In genomic region chr9:51076979-51077315, GRCm38 (mm10) we compare ENCODE assay signal across 9 mouse cellular contexts. TPM values are rescaled to one million over a fixed set of nuclear protein-coding genes. Genes with fewer than 3 reads are reported as not detected.
DNase-seq lines count a peak whose midpoint lies in the region; ATAC-seq and TF ChIP-seq lines count a peak whose summit lies in the region.
"Had no signal": no experiment of that assay in that cellular context is flagged by ENCODE, and none has a peak within 500 bp of the region (broad histone marks: within the 10 kb centered on the region; RNA-seq: fewer than 3 reads in every experiment).

Gene Layn (minus strand): TSS chr9:51077094.

- 0 out of 2 replicates have a peak, but pooled peaks have one; percentile 30 for ATAC-seq in erythroid progenitor cell, adult 5-6 weeks (replicated peaks; ENCODE audit: low FRiP score, poor library complexity, severe bottlenecking)
- peak; percentile 96 for ATAC-seq in heart, embryonic 12.5 days (ENCODE audit: insufficient number of reproducible peaks, low FRiP score)
- peak; percentile 98 for ATAC-seq in kidney, embryonic 15.5 days (replicated peaks; ENCODE audit: low FRiP score)
- ATAC-seq in liver, embryonic 16.5 days (ENCODE audit: low read depth): peak; percentile 82
- ATAC-seq in stomach, postnatal 0 days (ENCODE audit: low FRiP score, low TSS enrichment): peak; percentile 95
- ATAC-seq: Patski had no signal

- no peaks in the 10 kb centered on the region for H3K27me3 ChIP-seq in heart, embryonic 12.5 days (replicated peaks)
- H3K27me3 ChIP-seq in kidney, embryonic 15.5 days: no peaks in the 10 kb centered on the region
- H3K27me3 ChIP-seq in liver, embryonic 16.5 days (ENCODE audit: control insufficient read depth, insufficient read depth, low read depth, low read length): no peaks in the 10 kb centered on the region
- H3K27me3 ChIP-seq in stomach, postnatal 0 days (ENCODE audit: control insufficient read depth, insufficient read depth, low read length): no peaks in the 10 kb centered on the region

- peak within 1 kb of the TSS; percentile 68 for H3K9ac ChIP-seq in heart, embryonic 12.5 days
- H3K9ac ChIP-seq in kidney, embryonic 15.5 days: peak within 1 kb of the TSS; percentile 50
- peak within 1 kb of the TSS; percentile 31; the same call in 1 of the 2 replicates for H3K9ac ChIP-seq in liver, embryonic 16.5 days (ENCODE audit: low read depth, low read length)
- peak within 1 kb of the TSS; percentile 54 for H3K9ac ChIP-seq in stomach, postnatal 0 days (ENCODE audit: low read length)

- H3K9me3 ChIP-seq in heart, embryonic 12.5 days (replicated peaks): no peaks in the 10 kb centered on the region
- no peaks in the 10 kb centered on the region for H3K9me3 ChIP-seq in kidney, embryonic 15.5 days (replicated peaks)
- no peaks in the 10 kb centered on the region for H3K9me3 ChIP-seq in liver, embryonic 16.5 days (replicated peaks; ENCODE audit: control insufficient read depth, low read length)
- H3K9me3 ChIP-seq in stomach, postnatal 0 days (ENCODE audit: control insufficient read depth, low read length): no peaks in the 10 kb centered on the region

- peak within 1 kb of the TSS; percentile 96 for H3K4me2 ChIP-seq in heart, embryonic 12.5 days
- H3K4me2 ChIP-seq in kidney, embryonic 15.5 days: peak within 1 kb of the TSS; percentile 88
- peak within 1 kb of the TSS; percentile 70 for H3K4me2 ChIP-seq in liver, embryonic 16.5 days (ENCODE audit: low read depth, low read length)
- H3K4me2 ChIP-seq in stomach, postnatal 0 days (replicated peaks; ENCODE audit: low read depth): peak within 1 kb of the TSS; percentile 90

- no peak for TF ChIP-seq EP300 in stomach, postnatal 0 days (optimal IDR thresholded peaks at IDR 0.05)

- WGBS in heart, embryonic 12.5 days: under 1% methylated on average over 14 of the region's 14 CpGs
- under 1% methylated on average over 14 of the region's 14 CpGs for WGBS in kidney, embryonic 15.5 days
- 0% methylated on average over 14 of the region's 14 CpGs for WGBS in liver, embryonic 16.5 days (ENCODE audit: insufficient replicate concordance)
- WGBS in stomach, postnatal 0 days: 0% methylated on average over 14 of the region's 14 CpGs

- peak within 1 kb of the TSS; percentile 60 for H3K4me3 ChIP-seq in heart, embryonic 12.5 days
- H3K4me3 ChIP-seq in kidney, embryonic 15.5 days (replicated peaks): peak within 1 kb of the TSS; percentile 57
- peak within 1 kb of the TSS; percentile 56 for H3K4me3 ChIP-seq in liver, embryonic 16.5 days (ENCODE audit: low read depth, low read length)
- H3K4me3 ChIP-seq in stomach, postnatal 0 days (ENCODE audit: low read depth, low read length): peak within 1 kb of the TSS; percentile 49

- peak within 1 kb of the TSS; percentile 65 for H3K27ac ChIP-seq in heart, embryonic 12.5 days (ENCODE audit: poor library complexity, severe bottlenecking)
- peak within 1 kb of the TSS; percentile 69 for H3K27ac ChIP-seq in kidney, embryonic 15.5 days
- H3K27ac ChIP-seq in liver, embryonic 16.5 days (ENCODE audit: low read length): no peak within 1 kb of the TSS
- peak within 1 kb of the TSS; percentile 63 for H3K27ac ChIP-seq in stomach, postnatal 0 days (replicated peaks)

- peaks cover 9% of the 10 kb centered on the region for H3K36me3 ChIP-seq in heart, embryonic 12.5 days
- H3K36me3 ChIP-seq in kidney, embryonic 15.5 days: no peaks in the 10 kb centered on the region
- H3K36me3 ChIP-seq in liver, embryonic 16.5 days (ENCODE audit: control insufficient read depth, insufficient read depth): no peaks in the 10 kb centered on the region
- H3K36me3 ChIP-seq in stomach, postnatal 0 days (ENCODE audit: control insufficient read depth, insufficient read depth, low read length): no peaks in the 10 kb centered on the region

- peak; percentile 54 for TF ChIP-seq CTCF in stomach, postnatal 0 days (IDR thresholded peaks at IDR 0.05; ENCODE audit: low read depth)

- peaks cover 19% of the 10 kb centered on the region for H3K4me1 ChIP-seq in heart, embryonic 12.5 days (replicated peaks)
- H3K4me1 ChIP-seq in kidney, embryonic 15.5 days: peaks cover 14% of the 10 kb centered on the region
- H3K4me1 ChIP-seq in liver, embryonic 16.5 days (ENCODE audit: control insufficient read depth, low read depth, low read length): peaks cover 11% of the 10 kb centered on the region; the same call in 1 of the 2 replicates
- H3K4me1 ChIP-seq in stomach, postnatal 0 days (replicated peaks; ENCODE audit: control insufficient read depth, insufficient read depth): no peaks in the 10 kb centered on the region

- DNase-seq in 3134 (ENCODE audit: extremely low read depth, insufficient read length, low spot score): peak; percentile 95
- peak; percentile 27 to 62 for DNase-seq in adrenal gland, postnatal 4 days (ENCODE audit: low spot score in 2 of 2)
- DNase-seq in neural tube, embryonic 10.5 days (ENCODE audit: extremely low spot score, low spot score): peak; percentile 68
- peak; percentile 82 for DNase-seq in stomach, postnatal 0 days (ENCODE audit: low spot score)

RNA-seq across cellular contexts. Expression of gene Layn, which starts in this region (rescaled TPM):
- total RNA-seq in adrenal gland, postnatal 4 days (2021): 10 to 100 TPM in 1 of 2 experiments, 1 to 10 TPM in 1; 7.7 to 10.4 TPM
- not detected in 2 replicates for total RNA-seq in erythroid progenitor cell, adult 5-6 weeks (2015; ENCODE audit: low replicate concordance)
- 1.7 and 2.0 TPM in 2 replicates for total RNA-seq in erythroid progenitor cell, adult 5-6 weeks (2017; ENCODE audit: low replicate concordance)
- 9.9 and 11.9 TPM in 2 replicates for polyA plus RNA-seq in heart, embryonic 12.5 days (2016; fragmentation: Nextera tagmentation; extraction: Ambion mirVana)
- 7.5 and 8.1 TPM in 2 replicates for polyA plus RNA-seq in kidney, embryonic 15.5 days (2015; fragmentation: Nextera tagmentation; extraction: Ambion mirVana)
- polyA plus RNA-seq in liver, embryonic 16.5 days (2015; fragmentation: Nextera tagmentation; extraction: Ambion mirVana): 1.3 and 1.4 TPM in 2 replicates
- polyA plus RNA-seq in stomach, postnatal 0 days (2015; fragmentation: Nextera tagmentation; extraction: Ambion mirVana): 2.5 and 2.9 TPM in 2 replicates
- polyA plus RNA-seq: Patski had no signal

Comparison
In these comparisons a context has a peak if more than half of its experiments do, and no peak if none do; other contexts are left out.
1. DNase-seq: peak in every context shown above with its lines; median percentile 95 in 3134; 82 in stomach, postnatal 0 days; 68 in neural tube, embryonic 10.5 days; 44 in adrenal gland, postnatal 4 days.
2. ATAC-seq: peak in every context shown above with its lines; median percentile 98 in kidney, embryonic 15.5 days; 96 in heart, embryonic 12.5 days; 95 in stomach, postnatal 0 days; 82 in liver, embryonic 16.5 days; 30 in erythroid progenitor cell, adult 5-6 weeks.